In the genomic region with DNA sequence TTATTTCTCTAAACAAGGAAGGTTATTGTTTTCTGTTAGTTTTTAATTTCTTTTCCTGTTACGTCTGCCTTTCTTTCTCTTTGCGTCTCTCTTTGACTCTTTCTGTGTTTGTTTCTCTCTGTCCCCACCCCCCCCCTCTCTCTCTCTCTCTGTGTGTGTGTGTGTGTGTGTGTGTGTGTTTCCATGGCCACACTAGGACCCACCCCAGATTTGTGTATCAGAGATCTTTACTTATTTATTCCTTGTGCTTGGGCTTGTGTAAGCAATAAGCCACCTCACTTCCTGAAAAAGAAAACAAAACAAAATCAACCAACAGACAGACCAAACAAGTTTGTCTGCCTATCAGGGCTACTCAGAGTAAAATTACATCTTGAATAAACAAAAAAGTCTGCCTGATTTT, we compare ENCODE assay signal across 18 mouse cellular contexts.
"Had no signal": no experiment of that assay in that cellular context is flagged by ENCODE, and none has a peak within 500 bp of the region (broad histone marks: within the 10 kb centered on the region; RNA-seq: fewer than 3 reads in every experiment).

No protein-coding gene starts in this region.

- H3K27me3 ChIP-seq: heart, embryonic 12.5 days; hindbrain, embryonic 12.5 days; limb, embryonic 13.5 days; limb, embryonic 15.5 days had no signal

- H3K9me3 ChIP-seq: heart, embryonic 10.5 days; heart, embryonic 12.5 days; hindbrain, embryonic 10.5 days; hindbrain, embryonic 12.5 days; limb, embryonic 13.5 days; limb, embryonic 15.5 days had no signal

- H3K9ac ChIP-seq: heart, embryonic 12.5 days; hindbrain, embryonic 12.5 days; hindbrain, embryonic 14.5 days; limb, embryonic 13.5 days; limb, embryonic 15.5 days had no signal

- ATAC-seq: hindbrain, embryonic 16.5 days; inflammation-experienced regulatory T-cells, adult 6 months; intestine, embryonic 16.5 days had no signal

- H3K4me3 ChIP-seq: gastrocnemius, adult 2 months; heart, embryonic 10.5 days; heart, embryonic 12.5 days; hindbrain, embryonic 10.5 days; hindbrain, embryonic 12.5 days; limb, embryonic 13.5 days; limb, embryonic 15.5 days had no signal

- H3K4me2 ChIP-seq: heart, embryonic 12.5 days; hindbrain, embryonic 12.5 days; hindbrain, embryonic 14.5 days; limb, embryonic 13.5 days; limb, embryonic 15.5 days had no signal

- DNase-seq: gastrocnemius, adult 2 months; gastrocnemius, postnatal 10 days; gastrocnemius, postnatal 25 days; heart, adult 18-20 months; heart, postnatal 4 days; kidney, postnatal 14 days; layer of hippocampus, adult 9-11 months; layer of hippocampus, postnatal 36 days had no signal

- H3K36me3 ChIP-seq: heart, embryonic 10.5 days; heart, embryonic 12.5 days; hindbrain, embryonic 10.5 days; hindbrain, embryonic 12.5 days; limb, embryonic 13.5 days; limb, embryonic 15.5 days had no signal

- H3K27ac ChIP-seq: gastrocnemius, adult 2 months; heart, embryonic 10.5 days; hindbrain, embryonic 10.5 days; hindbrain, embryonic 12.5 days; hindbrain, embryonic 14.5 days; limb, embryonic 13.5 days; limb, embryonic 15.5 days had no signal

- H3K4me1 ChIP-seq: heart, embryonic 10.5 days; heart, embryonic 12.5 days; hindbrain, embryonic 12.5 days; limb, embryonic 13.5 days; limb, embryonic 15.5 days had no signal
